Mouse (Mus musculus): ENCODE data around the gene Ube2z. TPM values are rescaled to one million over a fixed set of nuclear protein-coding genes. Genes with fewer than 3 reads are reported as not detected.

The Ube2z gene
- total RNA-seq (2023): 43.2 TPM

GRCm38 (mm10) chr11:96065215-96065911 is at the start of gene Ube2z:
TSS of gene Ube2z (minus strand) at chr11:96065388.

GRCm38 (mm10) chr11:96111751-96112150 is 46.6 kb upstream of the Ube2z start, which contains the start of gene Calcoco2:
TSS of gene Calcoco2 (minus strand) at chr11:96111964.

GRCm38 (mm10) chr11:96075509-96076220 is 10.5 kb upstream of the Ube2z start, which contains the start of gene Atp5g1:
TSS of gene Atp5g1 (minus strand) at chr11:96075670.

GRCm38 (mm10) chr11:96034596-96035052 is 30.6 kb downstream of the Ube2z start, which contains the start of gene Snf8:
TSS of gene Snf8 (plus strand) at chr11:96034885.

GRCm38 (mm10) chr11:96005403-96006271 is 59.6 kb downstream of the Ube2z start, which contains the start of gene Igf2bp1:
TSS of gene Igf2bp1 (minus strand) at chr11:96005940.

Other genes starting within 250 kb of the Ube2z start
- gene Phospho1, start 240.9 kb downstream of the Ube2z start, total RNA-seq (2023): 1.2 TPM
- 22.9 TPM for gene Gngt2, start 228.2 kb downstream of the Ube2z start, total RNA-seq (2023)
- gene Abi3, start 222.9 kb downstream of the Ube2z start, total RNA-seq (2023): 41.3 TPM
- not detected for gene B4galnt2, start 150.5 kb downstream of the Ube2z start, total RNA-seq (2023)
- gene Igf2bp1, start 59.4 kb downstream of the Ube2z start, total RNA-seq (2023): not detected
- gene Gip, start 40.8 kb downstream of the Ube2z start, total RNA-seq (2023): not detected
- gene Snf8, start 30.5 kb downstream of the Ube2z start, total RNA-seq (2023): 46.4 TPM
- gene Atp5g1, start 10.3 kb upstream of the Ube2z start, total RNA-seq (2023): 110 TPM
- not detected for gene Calcoco2, start 46.6 kb upstream of the Ube2z start, total RNA-seq (2023)
- not detected for gene Ttll6, start 68.4 kb upstream of the Ube2z start, total RNA-seq (2023)
- gene Hoxb13, start 128.9 kb upstream of the Ube2z start, total RNA-seq (2023): not detected
- not detected for gene Hoxb9, start 206.1 kb upstream of the Ube2z start, total RNA-seq (2023)
- not detected for gene Hoxb8, start 216.5 kb upstream of the Ube2z start, total RNA-seq (2023)
- gene Hoxb7, start 221.2 kb upstream of the Ube2z start, total RNA-seq (2023): not detected
- not detected for gene Hoxb6, start 227.1 kb upstream of the Ube2z start, total RNA-seq (2023)
- gene Hoxb5, start 237.9 kb upstream of the Ube2z start, total RNA-seq (2023): not detected